Mouse (Mus musculus) thymus, adult 2 months (tissue): ENCODE measurements around the gene Rgs9bp. TPM values are rescaled to one million over a fixed set of nuclear protein-coding genes. Genes with fewer than 3 reads are reported as not detected.
"Not testable (repeated sequence)": the region's sequence is repeated elsewhere in the genome, so short reads cannot be mapped to it uniquely, and the experiment has no call there.

ENCODE experiments used
- DNase-seq: peaks from one replicate; pipeline ENCODE4 v3.0.0; 2021
- H3K27ac ChIP-seq: fragments of 200-500 bp; 2 replicates; pipeline ENCODE4 v1.5.1; 2012; ENCODE audit warnings: low read length, control low read depth; ENCODE audit not compliant: control insufficient read depth, insufficient read depth
- H3K27me3 ChIP-seq: fragments of 200-500 bp; 2 replicates; pipeline ENCODE4 v1.6.1; 2012; ENCODE audit warnings: mild to moderate bottlenecking, low read length, moderate library complexity, mixed read lengths; ENCODE audit not compliant: control insufficient read depth, insufficient read depth
- H3K36me3 ChIP-seq: fragments of 200-500 bp; 2 replicates; pipeline ENCODE4 v1.6.1; 2012; ENCODE audit warnings: mild to moderate bottlenecking, low read length, moderate library complexity; ENCODE audit not compliant: control insufficient read depth, insufficient read depth
- H3K4me1 ChIP-seq: fragments of 200-500 bp; replicated peaks from 2 replicates; pipeline ENCODE4 v1.6.1; 2012; ENCODE audit warnings: low read length; ENCODE audit not compliant: control insufficient read depth, insufficient read depth
- H3K4me3 ChIP-seq: fragments of 200-500 bp; 2 replicates; pipeline ENCODE4 v1.5.1; 2012; ENCODE audit warnings: mild to moderate bottlenecking, low read length, control low read depth, moderate library complexity; ENCODE audit not compliant: control insufficient read depth, insufficient read depth
- CTCF ChIP-seq: fragments of 200-500 bp; IDR thresholded peaks from 2 replicates; pipeline ENCODE4 v1.5.1; 2012; ENCODE audit warnings: mild to moderate bottlenecking, control low read depth, low read length, moderate library complexity, borderline replicate concordance; ENCODE audit not compliant: control insufficient read depth, poor library complexity, insufficient read depth; ENCODE audit errors: extremely low read depth
- POLR2A ChIP-seq: fragments of 200-500 bp; IDR thresholded peaks from 2 replicates; pipeline ENCODE4 v1.6.1; 2012; ENCODE audit warnings: mild to moderate bottlenecking, low read length, control low read depth, moderate library complexity; ENCODE audit not compliant: control insufficient read depth, poor library complexity, insufficient read depth; ENCODE audit errors: extremely low read depth
- WGBS: fragments of 180-500 bp; shearing (Covaris S2); methylation state at CpG from one replicate; pipeline ENCODE4 v1.1.7; 2018; 5-methylcytosine and 5-hydroxymethylcytosine counted together
- polyA plus RNA-seq: library from polyadenylated mRNA; depleted of rRNA; stranded (reverse); fragments of >200 nt; gene quantifications from 2 replicates; pipeline ENCODE4 v1.2.3, GENCODE M21; 2012

Gene Rgs9bp
- polyA plus RNA-seq, 1 experiment: 0.26 TPM

GRCm38 (mm10) chr7:35584068-35584785 is 1.2 kb downstream of the Rgs9bp start:
- no peak for TF ChIP-seq CTCF
- no peak for TF ChIP-seq POLR2A
- peak; percentile 32 for DNase-seq
- WGBS: 12% methylated on average over 36 of the region's 36 CpGs

DNA sequence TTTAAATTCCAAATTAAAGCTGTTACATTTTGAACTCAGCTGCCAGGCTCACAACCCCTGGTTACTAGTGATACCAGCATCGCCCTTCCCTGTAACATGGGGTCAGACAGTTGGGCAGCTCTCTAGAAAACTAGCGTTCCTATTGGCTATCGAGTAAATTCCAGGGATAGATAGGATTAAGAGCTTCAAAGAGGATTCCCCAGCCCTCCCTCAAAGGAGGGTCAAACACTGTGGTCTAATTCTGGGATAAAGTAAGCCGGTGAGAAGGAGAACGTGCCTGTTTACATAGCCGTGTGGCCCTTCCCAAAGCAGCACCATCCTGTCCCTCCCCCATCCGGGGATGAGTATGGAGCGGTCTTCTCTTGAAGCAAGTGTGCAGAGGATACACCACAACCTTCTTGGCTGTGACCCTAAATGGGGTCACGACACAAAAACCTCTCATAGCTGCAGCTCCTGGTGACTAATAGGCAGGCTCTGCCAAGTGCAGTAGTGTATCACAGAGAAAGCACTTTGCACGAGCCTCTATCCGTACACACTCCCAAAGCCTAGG is 1.8 kb downstream of the Rgs9bp start:
- no peak overlapping the region for H3K27ac ChIP-seq
- DNase-seq: no peak
- H3K36me3 ChIP-seq: no peaks in the 10 kb centered on the region
- TF ChIP-seq CTCF: no peak
- no peak for TF ChIP-seq POLR2A
- peaks cover 13% of the 10 kb centered on the region; the same call in 1 of the 2 replicates for H3K27me3 ChIP-seq
- 68% methylated on average over 11 of the region's 11 CpGs for WGBS
- no peak overlapping the region for H3K4me3 ChIP-seq
- H3K4me1 ChIP-seq: peaks cover 21% of the 10 kb centered on the region

More at GRCm38 (mm10) chr7:35584068-35584785, 1.2 kb downstream of the Rgs9bp start:
- peak overlapping the region; percentile 78 for H3K4me3 ChIP-seq
- no peak overlapping the region for H3K27ac ChIP-seq
- H3K27me3 ChIP-seq: peaks cover 13% of the 10 kb centered on the region; the same call in 1 of the 2 replicates
- H3K36me3 ChIP-seq: no peaks in the 10 kb centered on the region
- H3K4me1 ChIP-seq: peaks cover 26% of the 10 kb centered on the region

DNA sequence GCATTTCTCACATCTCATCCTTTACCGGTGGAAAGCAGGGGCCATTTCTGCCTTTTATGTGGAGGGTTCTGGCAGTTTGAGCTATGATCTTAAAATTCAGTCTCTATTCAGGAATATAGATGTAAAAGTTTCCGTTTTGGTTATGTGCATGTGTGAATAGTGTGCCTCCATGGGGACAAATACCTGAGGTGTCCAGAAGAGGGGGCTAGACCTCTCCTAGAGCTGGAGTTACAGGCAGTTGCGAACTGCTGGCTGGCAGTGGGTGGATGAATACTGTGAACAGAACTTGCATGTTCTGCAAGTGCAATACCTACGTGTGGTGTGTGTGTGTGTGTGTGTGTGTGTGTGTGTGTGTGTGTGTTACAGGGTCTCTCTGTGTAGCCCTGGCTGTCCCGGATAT is 2.7 kb downstream of the Rgs9bp start:
- TF ChIP-seq CTCF (no peak), POLR2A (no peak)
- WGBS: 74% methylated on average over 5 of the region's 5 CpGs
- H3K4me3 ChIP-seq: no peak overlapping the region
- no peak overlapping the region for H3K27ac ChIP-seq
- no peak for DNase-seq
- H3K36me3 ChIP-seq: no peaks in the 10 kb centered on the region
- peaks cover 20% of the 10 kb centered on the region for H3K4me1 ChIP-seq
- peaks cover 13% of the 10 kb centered on the region; the same call in 1 of the 2 replicates for H3K27me3 ChIP-seq

DNA sequence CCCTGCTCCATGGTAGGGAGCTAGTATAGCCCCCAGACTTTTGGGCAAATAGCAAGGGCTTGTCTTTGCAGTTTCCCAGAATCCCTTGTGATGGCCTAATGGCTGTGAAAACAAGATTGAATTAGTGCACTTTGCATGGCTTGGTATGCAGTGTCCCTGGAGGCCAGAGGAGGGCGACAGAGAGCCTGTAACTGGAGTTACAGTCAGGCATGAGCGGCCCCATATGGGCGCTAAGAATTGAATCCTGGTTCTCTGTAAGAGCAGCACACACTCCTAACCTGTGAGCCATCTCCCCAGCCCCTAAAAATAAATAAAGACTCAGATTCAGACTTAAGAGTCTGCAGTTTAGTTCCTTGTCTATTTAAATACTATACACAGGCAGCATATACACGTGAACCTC is 5.5 kb downstream of the Rgs9bp start:
- H3K4me3 ChIP-seq: no peak overlapping the region
- peak; percentile 65; the same call in 1 of the 2 replicates for TF ChIP-seq CTCF
- TF ChIP-seq POLR2A: no peak
- no peaks in the 10 kb centered on the region for H3K36me3 ChIP-seq
- H3K4me1 ChIP-seq: peaks cover 8% of the 10 kb centered on the region
- H3K27me3 ChIP-seq: peaks cover 12% of the 10 kb centered on the region; the same call in 1 of the 2 replicates
- DNase-seq: peak; percentile 65
- no peak overlapping the region for H3K27ac ChIP-seq
- WGBS: 57% methylated on average over 4 of the region's 4 CpGs

DNA sequence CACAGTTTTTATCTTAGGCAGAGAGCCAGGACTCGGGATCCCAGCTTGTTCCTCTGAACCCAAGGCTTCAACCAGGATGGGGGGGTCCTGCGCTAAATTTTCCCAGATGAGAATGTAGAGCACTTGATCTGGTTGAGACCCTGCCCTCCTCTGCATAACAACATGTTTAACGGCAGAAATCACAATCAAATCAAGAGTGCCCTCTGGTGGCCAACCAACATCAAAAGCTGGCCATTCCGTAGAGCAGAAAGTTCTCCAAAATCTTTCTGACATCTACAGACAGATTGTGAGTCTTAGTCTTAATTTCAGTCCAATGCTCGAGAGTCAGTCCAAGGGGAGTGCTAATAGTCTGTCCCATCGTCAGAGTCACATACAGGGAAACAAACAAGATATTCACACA is 14.5 kb downstream of the Rgs9bp start:
- H3K27ac ChIP-seq, H3K36me3 ChIP-seq, H3K4me1 ChIP-seq, DNase-seq, H3K4me3 ChIP-seq, H3K27me3 ChIP-seq: not testable (repeated sequence)
- WGBS: 30% methylated on average over 6 of the region's 6 CpGs

GRCm38 (mm10) chr7:35569724-35570123 is 15.7 kb downstream of the Rgs9bp start:
- H3K4me3 ChIP-seq: not testable (repeated sequence)

DNA sequence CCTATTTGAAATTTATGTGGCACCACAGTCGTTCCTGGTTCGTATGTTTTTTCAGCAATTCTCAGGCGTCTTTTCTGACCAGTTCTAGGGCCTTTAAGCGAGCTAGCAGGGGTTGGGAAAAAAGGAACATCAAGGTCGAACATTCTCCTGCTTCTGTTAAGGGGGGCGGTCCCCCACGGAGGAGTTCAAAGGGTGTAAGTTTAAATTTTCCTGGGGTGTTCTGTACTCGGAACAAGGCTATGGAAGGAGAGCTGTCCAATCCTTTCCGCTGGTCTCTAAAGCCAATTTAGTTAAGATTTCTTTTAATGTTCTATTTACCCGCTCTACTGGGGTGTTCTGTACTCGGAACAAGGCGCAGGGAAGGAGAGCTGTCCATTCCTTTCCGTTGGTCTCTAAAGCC is 19.4 kb downstream of the Rgs9bp start:
- not testable (repeated sequence) for DNase-seq, H3K27me3 ChIP-seq, H3K4me1 ChIP-seq, H3K4me3 ChIP-seq, H3K36me3 ChIP-seq, H3K27ac ChIP-seq
- 89% methylated on average over 13 of the region's 13 CpGs for WGBS

More at GRCm38 (mm10) chr7:35569724-35570123, 15.7 kb downstream of the Rgs9bp start:
- not testable (repeated sequence) for H3K4me1 ChIP-seq, H3K27me3 ChIP-seq, H3K27ac ChIP-seq, DNase-seq, H3K36me3 ChIP-seq
- 85% methylated on average over 4 of the region's 4 CpGs for whole genome bisulfite sequencing

GRCm38 (mm10) chr7:35564872-35565271 is 20.5 kb downstream of the Rgs9bp start:
- not testable (repeated sequence) for H3K27me3 ChIP-seq, H3K27ac ChIP-seq, H3K36me3 ChIP-seq, H3K4me1 ChIP-seq, H3K4me3 ChIP-seq, DNase-seq
- 93% methylated on average over 10 of the region's 10 CpGs for WGBS
